Mouse (Mus musculus) liver, embryonic 14.5 days (tissue): Measurements from ENCODE around the gene Ggps1.

Source experiments
- CTCF ChIP-seq: IDR thresholded peaks from 2 replicates; pipeline ENCODE4 v1.5.1; 2016; ENCODE audit warnings: antibody characterized with exemption, low read depth, control low read depth
- EP300 ChIP-seq: IDR thresholded peaks from 2 replicates; pipeline ENCODE4 v1.6.1; 2016; ENCODE audit warnings: antibody characterized with exemption, low read depth

- TF ChIP-seq CTCF, result no peak
- no peak for TF ChIP-seq EP300
These were observed 1.2 kb upstream of the Ggps1 start for GRCm38 (mm10) chr13:14064341-14065027.
